Mouse (Mus musculus) neural tube, embryonic 15.5 days (tissue): ENCODE measurements around the gene Gpr146. TPM values are rescaled to one million over a fixed set of nuclear protein-coding genes. Genes with fewer than 3 reads are reported as not detected.
"Not testable (repeated sequence)": the region's sequence is repeated elsewhere in the genome, so short reads cannot be mapped to it uniquely, and the experiment has no call there.

ENCODE experiments used
- ATAC-seq: fragments of 200-750 bp; cut with Nextera tagmentation; 2 replicates; pipeline ENCODE4 v1.8.0; 2017; ENCODE audit warnings: mild to moderate bottlenecking, moderate TSS enrichment, moderate library complexity; ENCODE audit not compliant: low FRiP score
- H3K27ac ChIP-seq: fragments of 300-500 bp; sonication (generic); replicated peaks from 2 replicates; pipeline ENCODE4 v1.5.1; 2015; ENCODE audit warnings: mild to moderate bottlenecking, inconsistent platforms
- H3K27me3 ChIP-seq: fragments of 300-500 bp; sonication (generic); replicated peaks from 2 replicates; pipeline ENCODE4 v1.6.1; 2015; ENCODE audit warnings: inconsistent platforms
- H3K36me3 ChIP-seq: fragments of 300-500 bp; sonication (generic); 2 replicates; pipeline ENCODE4 v1.6.1; 2015; ENCODE audit warnings: inconsistent platforms
- H3K4me1 ChIP-seq: fragments of 300-500 bp; sonication (generic); 2 replicates; pipeline ENCODE4 v1.6.1; 2015; ENCODE audit warnings: inconsistent platforms
- H3K4me2 ChIP-seq: fragments of 300-500 bp; sonication (generic); 2 replicates; pipeline ENCODE4 v1.6.1; 2015; ENCODE audit warnings: inconsistent platforms, mild to moderate bottlenecking, moderate library complexity
- H3K4me3 ChIP-seq: fragments of 300-500 bp; sonication (generic); replicated peaks from 2 replicates; pipeline ENCODE4 v1.5.1; 2015; ENCODE audit warnings: mild to moderate bottlenecking, inconsistent platforms
- H3K9ac ChIP-seq: fragments of 300-500 bp; sonication (generic); replicated peaks from 2 replicates; pipeline ENCODE4 v1.6.1; 2015; ENCODE audit warnings: mild to moderate bottlenecking, inconsistent platforms
- H3K9me3 ChIP-seq: fragments of 300-500 bp; sonication (generic); replicated peaks from 2 replicates; pipeline ENCODE4 v1.6.1; 2016; ENCODE audit warnings: inconsistent platforms
- WGBS: fragments of 180-500 bp; shearing (Covaris S2); methylation state at CpG from one replicate; pipeline ENCODE4 v1.1.7; 2015; ENCODE audit warnings: mixed read lengths; 5-methylcytosine and 5-hydroxymethylcytosine counted together
- polyA plus RNA-seq: library from polyadenylated mRNA; unstranded; fragments of >200 nt; fragmentation: Nextera tagmentation; extraction: Ambion mirVana; gene quantifications from 2 replicates; pipeline ENCODE4 v1.2.1, GENCODE M21; 2015

Gpr146 gene
- polyA plus RNA-seq, 1 experiment from 2014 or later = 3.0 TPM

GRCm38 (mm10) chr5:139387329-139388194 is 10.1 kb downstream of the Gpr146 start:
- Histone ChIP-seq H3K9ac (no peak overlapping the region), H3K9me3 (no peaks in the 10 kb centered on the region), H3K27me3 (no peaks in the 10 kb centered on the region), H3K4me1 (peaks cover 57% of the 10 kb centered on the region), H3K36me3 (no peaks in the 10 kb centered on the region), H3K4me2 (no peak overlapping the region), H3K27ac (peak overlapping the region; percentile 77), H3K4me3 (no peak overlapping the region)
- 69% methylated on average over 10 of the region's 10 CpGs for WGBS
- ATAC-seq = no peak

- peaks cover 54% of the 10 kb centered on the region for H3K4me1 ChIP-seq
- peak overlapping the region; percentile 77 for H3K27ac ChIP-seq
- H3K9ac ChIP-seq = no peak overlapping the region
- H3K9me3 ChIP-seq = no peaks in the 10 kb centered on the region
- H3K4me2 ChIP-seq = no peak overlapping the region
- H3K36me3 ChIP-seq = no peaks in the 10 kb centered on the region
- 54% methylated on average over 4 of the region's 4 CpGs for WGBS
- H3K27me3 ChIP-seq = no peaks in the 10 kb centered on the region
- no peak for ATAC-seq
- no peak overlapping the region for H3K4me3 ChIP-seq
Observed at GRCm38 (mm10) chr5:139388195-139388570, 10.7 kb downstream of the Gpr146 start.

- Histone ChIP-seq H3K36me3 (no peaks in the 10 kb centered on the region), H3K27ac (peak overlapping the region; percentile 77), H3K9ac (0 out of 2 replicates have a peak overlapping the region, but pooled peaks have one; percentile 3), H3K4me1 (peaks cover 49% of the 10 kb centered on the region), H3K9me3 (no peaks in the 10 kb centered on the region), H3K4me3 (no peak overlapping the region), H3K4me2 (0 out of 2 replicates have a peak overlapping the region, but pooled peaks have one; percentile 9), H3K27me3 (no peaks in the 10 kb centered on the region)
- ATAC-seq = peak; percentile 45; the same call in 1 of the 2 replicates
- WGBS = 68% methylated on average over 17 of the region's 17 CpGs
Observed at GRCm38 (mm10) chr5:139388694-139389675, 11.5 kb downstream of the Gpr146 start.

GRCm38 (mm10) chr5:139389676-139390061 is 12.2 kb downstream of the Gpr146 start:
- Histone ChIP-seq H3K27ac (peak overlapping the region; percentile 77), H3K9me3 (no peaks in the 10 kb centered on the region), H3K4me3 (no peak overlapping the region), H3K9ac (peak overlapping the region; percentile 3; the same call in 1 of the 2 replicates), H3K36me3 (0 out of 2 replicates have a peak, but pooled peaks cover 3% of the 10 kb centered on the region), H3K4me2 (0 out of 2 replicates have a peak overlapping the region, but pooled peaks have one; percentile 9), H3K27me3 (no peaks in the 10 kb centered on the region), H3K4me1 (peaks cover 45% of the 10 kb centered on the region)
- 23% methylated on average over 6 of the region's 6 CpGs for WGBS
- ATAC-seq = peak; percentile 65

GRCm38 (mm10) chr5:139390324-139391119 is 13.0 kb downstream of the Gpr146 start:
- H3K27me3 ChIP-seq, H3K9ac ChIP-seq, H3K9me3 ChIP-seq, H3K36me3 ChIP-seq, H3K4me2 ChIP-seq, ATAC-seq, H3K4me3 ChIP-seq: not testable (repeated sequence)
- H3K27ac ChIP-seq = peak overlapping the region; percentile 34; the same call in 1 of the 2 replicates
- peaks cover 42% of the 10 kb centered on the region for H3K4me1 ChIP-seq
- WGBS = 75% methylated on average over 5 of the region's 5 CpGs

- Histone ChIP-seq H3K4me2 (no peak overlapping the region), H3K36me3 (0 out of 2 replicates have a peak, but pooled peaks cover 3% of the 10 kb centered on the region), H3K27me3 (no peaks in the 10 kb centered on the region), H3K9ac (no peak overlapping the region), H3K27ac (peak overlapping the region; percentile 34), H3K9me3 (no peaks in the 10 kb centered on the region), H3K4me3 (no peak overlapping the region), H3K4me1 (peaks cover 42% of the 10 kb centered on the region)
- WGBS = 74% methylated on average over 11 of the region's 11 CpGs
- ATAC-seq = no peak
Observed at GRCm38 (mm10) chr5:139391309-139391990, 14.0 kb downstream of the Gpr146 start.

- Histone ChIP-seq H3K36me3 (0 out of 2 replicates have a peak, but pooled peaks cover 3% of the 10 kb centered on the region), H3K9ac (no peak overlapping the region), H3K27ac (0 out of 2 replicates have a peak overlapping the region, but pooled peaks have one; percentile 34), H3K4me2 (no peak overlapping the region), H3K4me3 (no peak overlapping the region), H3K4me1 (peaks cover 39% of the 10 kb centered on the region), H3K9me3 (no peaks in the 10 kb centered on the region), H3K27me3 (no peaks in the 10 kb centered on the region)
- 95% methylated on average over 37 of the region's 37 CpGs for WGBS
- no peak for ATAC-seq
Observed at GRCm38 (mm10) chr5:139392219-139393196, 15.0 kb downstream of the Gpr146 start.

- no peak overlapping the region for H3K9ac ChIP-seq
- peaks cover 34% of the 10 kb centered on the region for H3K4me1 ChIP-seq
- H3K9me3 ChIP-seq = no peaks in the 10 kb centered on the region
- H3K27me3 ChIP-seq = no peaks in the 10 kb centered on the region
- 89% methylated on average over 16 of the region's 16 CpGs for WGBS
- H3K4me3 ChIP-seq = no peak overlapping the region
- H3K36me3 ChIP-seq = 0 out of 2 replicates have a peak, but pooled peaks cover 3% of the 10 kb centered on the region
- no peak overlapping the region for H3K27ac ChIP-seq
- no peak overlapping the region for H3K4me2 ChIP-seq
- no peak for ATAC-seq
Observed at GRCm38 (mm10) chr5:139393197-139393588, 15.7 kb downstream of the Gpr146 start.

- no peak for ATAC-seq
- peaks cover 28% of the 10 kb centered on the region for H3K4me1 ChIP-seq
- 0 out of 2 replicates have a peak, but pooled peaks cover 3% of the 10 kb centered on the region for H3K36me3 ChIP-seq
- H3K27ac ChIP-seq = no peak overlapping the region
- 74% methylated on average over 7 of the region's 7 CpGs for WGBS
- no peaks in the 10 kb centered on the region for H3K27me3 ChIP-seq
- no peak overlapping the region for H3K4me2 ChIP-seq
- no peaks in the 10 kb centered on the region for H3K9me3 ChIP-seq
- no peak overlapping the region for H3K4me3 ChIP-seq
- H3K9ac ChIP-seq = no peak overlapping the region
Observed at GRCm38 (mm10) chr5:139394399-139394798, 16.9 kb downstream of the Gpr146 start.
